Comparison of ENCODE assay signal across 9 mouse cellular contexts in genomic region chr15:82138565-82138964, GRCm38 (mm10). TPM values are rescaled to one million over a fixed set of nuclear protein-coding genes. Genes with fewer than 3 reads are reported as not detected.
DNase-seq lines count a peak whose midpoint lies in the region; ATAC-seq and TF ChIP-seq lines count a peak whose summit lies in the region.
"Had no signal": no experiment of that assay in that cellular context is flagged by ENCODE, and none has a peak within 500 bp of the region (broad histone marks: within the 10 kb centered on the region; RNA-seq: fewer than 3 reads in every experiment).

No protein-coding gene starts in this region.

- no peak for TF ChIP-seq POLR2A in brain, embryonic 14.5 days (IDR thresholded peaks at IDR 0.05; ENCODE audit: borderline replicate concordance, extremely low read depth, insufficient read depth, insufficient read length, poor library complexity, severe bottlenecking)

- 0 out of 2 replicates have a peak, but pooled peaks have one; percentile 53 for ATAC-seq in forebrain, embryonic 12.5 days (ENCODE audit: low FRiP score)
- 0 out of 2 replicates have a peak, but pooled peaks have one; percentile 40 for ATAC-seq in hindbrain, embryonic 16.5 days
- ATAC-seq in midbrain, embryonic 13.5 days, result 0 out of 2 replicates have a peak, but pooled peaks have one; percentile 14

- no peaks in the 10 kb centered on the region for H3K27me3 ChIP-seq in forebrain, embryonic 12.5 days
- no peaks in the 10 kb centered on the region for H3K27me3 ChIP-seq in hindbrain, embryonic 16.5 days (replicated peaks; ENCODE audit: control insufficient read depth, insufficient read depth, low read length)
- H3K27me3 ChIP-seq in midbrain, embryonic 13.5 days, result no peaks in the 10 kb centered on the region
- H3K27me3 ChIP-seq: limb, embryonic 15.5 days had no signal

- intact Hi-C loops in left cerebral cortex, postnatal 4 days (cut with DNase I), result no loop called here

- no peak overlapping the region for H3K9ac ChIP-seq in forebrain, embryonic 12.5 days
- H3K9ac ChIP-seq in hindbrain, embryonic 16.5 days (ENCODE audit: low read depth, low read length), result no peak overlapping the region
- H3K9ac ChIP-seq in midbrain, embryonic 13.5 days (replicated peaks), result no peak overlapping the region
- H3K9ac ChIP-seq: limb, embryonic 15.5 days had no signal

- no peaks in the 10 kb centered on the region for H3K9me3 ChIP-seq in forebrain, embryonic 12.5 days
- H3K9me3 ChIP-seq in hindbrain, embryonic 16.5 days (ENCODE audit: control insufficient read depth, low read length), result no peaks in the 10 kb centered on the region
- no peaks in the 10 kb centered on the region for H3K9me3 ChIP-seq in midbrain, embryonic 13.5 days
- H3K9me3 ChIP-seq: limb, embryonic 15.5 days had no signal

- H3K27ac ChIP-seq in forebrain, embryonic 12.5 days, result no peak overlapping the region
- no peak overlapping the region for H3K27ac ChIP-seq in hindbrain, embryonic 16.5 days (ENCODE audit: low read depth, low read length)
- no peak overlapping the region for H3K27ac ChIP-seq in midbrain, embryonic 13.5 days
- H3K27ac ChIP-seq: limb, embryonic 15.5 days had no signal

- DNase-seq in ovary, adult 18-20 months (ENCODE audit: low spot score), result peak; percentile 32
- DNase-seq in ovary, postnatal 10 days (ENCODE audit: low spot score), result no peak
- peak; percentile 72 for DNase-seq in brain, embryonic 14.5 days (ENCODE audit: low read depth)
- peak; percentile 57 for DNase-seq in left cerebral cortex, postnatal 4 days
- DNase-seq in spleen, postnatal 4 days (ENCODE audit: low spot score in 2 of 2), result peak; percentile 69 to 81

- 56% methylated on average over 4 of the region's 4 CpGs for WGBS in forebrain, embryonic 12.5 days
- 44% methylated on average over 4 of the region's 4 CpGs for WGBS in hindbrain, embryonic 16.5 days
- WGBS in midbrain, embryonic 13.5 days, result 52% methylated on average over 4 of the region's 4 CpGs

- no peaks in the 10 kb centered on the region for H3K4me1 ChIP-seq in forebrain, embryonic 12.5 days
- no peaks in the 10 kb centered on the region for H3K4me1 ChIP-seq in hindbrain, embryonic 16.5 days (ENCODE audit: control insufficient read depth, insufficient read depth, low read depth, low read length)
- 0 out of 2 replicates have a peak, but pooled peaks cover 1% of the 10 kb centered on the region for H3K4me1 ChIP-seq in midbrain, embryonic 13.5 days (replicated peaks)
- H3K4me1 ChIP-seq: limb, embryonic 15.5 days had no signal

- H3K4me3 ChIP-seq in forebrain, embryonic 12.5 days (replicated peaks), result no peak overlapping the region
- H3K4me3 ChIP-seq in hindbrain, embryonic 16.5 days (ENCODE audit: low read length), result no peak overlapping the region
- no peak overlapping the region for H3K4me3 ChIP-seq in midbrain, embryonic 13.5 days (replicated peaks)
- H3K4me3 ChIP-seq: limb, embryonic 15.5 days had no signal

- peak; percentile 80 for TF ChIP-seq CTCF in brain, embryonic 14.5 days (IDR thresholded peaks at IDR 0.05; ENCODE audit: borderline replicate concordance, extremely low read depth, insufficient read depth, insufficient read length)

- H3K4me2 ChIP-seq in forebrain, embryonic 12.5 days, result no peak overlapping the region
- no peak overlapping the region for H3K4me2 ChIP-seq in hindbrain, embryonic 16.5 days (ENCODE audit: low read length)
- no peak overlapping the region for H3K4me2 ChIP-seq in midbrain, embryonic 13.5 days (replicated peaks)
- H3K4me2 ChIP-seq: limb, embryonic 15.5 days had no signal

- peaks cover 11% of the 10 kb centered on the region for H3K36me3 ChIP-seq in forebrain, embryonic 12.5 days (replicated peaks)
- 0 out of 2 replicates have a peak, but pooled peaks cover 2% of the 10 kb centered on the region for H3K36me3 ChIP-seq in hindbrain, embryonic 16.5 days (ENCODE audit: control insufficient read depth, insufficient read depth, low read length)
- H3K36me3 ChIP-seq in midbrain, embryonic 13.5 days, result peaks cover 12% of the 10 kb centered on the region

RNA-seq across cellular contexts. Expression of gene Srebf2, which starts 8.4 kb away (rescaled TPM):
- 196 and 230 TPM in 2 replicates for polyA plus RNA-seq in brain, embryonic 14.5 days (2012; rRNA removed)
- polyA plus RNA-seq in forebrain, embryonic 12.5 days (2016; fragmentation: Nextera tagmentation; extraction: Ambion mirVana), result 244 and 265 TPM in 2 replicates
- 179 and 196 TPM in 2 replicates for polyA plus RNA-seq in hindbrain, embryonic 16.5 days (2015; fragmentation: Nextera tagmentation; extraction: Ambion mirVana)
- total RNA-seq in left cerebral cortex, postnatal 4 days (2021), result 100 to 1,000 TPM; 233 to 234 TPM
- 225 and 230 TPM in 2 replicates for polyA plus RNA-seq in midbrain, embryonic 13.5 days (2015; fragmentation: Nextera tagmentation; extraction: Ambion mirVana)

RNA-seq across cellular contexts. Expression of gene Ccdc134, which starts 10.8 kb away (rescaled TPM):
- 15.2 and 22.5 TPM in 2 replicates for polyA plus RNA-seq in brain, embryonic 14.5 days (2012; rRNA removed)
- 17.5 and 19.0 TPM in 2 replicates for polyA plus RNA-seq in forebrain, embryonic 12.5 days (2016; fragmentation: Nextera tagmentation; extraction: Ambion mirVana)
- polyA plus RNA-seq in hindbrain, embryonic 16.5 days (2015; fragmentation: Nextera tagmentation; extraction: Ambion mirVana), result 10.6 and 11.9 TPM in 2 replicates
- total RNA-seq in left cerebral cortex, postnatal 4 days (2021), result 10 to 100 TPM; 11.3 to 12.4 TPM
- 12.0 and 14.0 TPM in 2 replicates for polyA plus RNA-seq in midbrain, embryonic 13.5 days (2015; fragmentation: Nextera tagmentation; extraction: Ambion mirVana)
